Mouse (Mus musculus) WW6 (cell line): Measurements from ENCODE around the gene Tmem239.

Experiments
- DNase-seq: peaks from one replicate; pipeline ENCODE4 v3.0.0-alpha.2; 2013; ENCODE audit warnings: low read depth, low spot score

The Tmem239 gene

DNA sequence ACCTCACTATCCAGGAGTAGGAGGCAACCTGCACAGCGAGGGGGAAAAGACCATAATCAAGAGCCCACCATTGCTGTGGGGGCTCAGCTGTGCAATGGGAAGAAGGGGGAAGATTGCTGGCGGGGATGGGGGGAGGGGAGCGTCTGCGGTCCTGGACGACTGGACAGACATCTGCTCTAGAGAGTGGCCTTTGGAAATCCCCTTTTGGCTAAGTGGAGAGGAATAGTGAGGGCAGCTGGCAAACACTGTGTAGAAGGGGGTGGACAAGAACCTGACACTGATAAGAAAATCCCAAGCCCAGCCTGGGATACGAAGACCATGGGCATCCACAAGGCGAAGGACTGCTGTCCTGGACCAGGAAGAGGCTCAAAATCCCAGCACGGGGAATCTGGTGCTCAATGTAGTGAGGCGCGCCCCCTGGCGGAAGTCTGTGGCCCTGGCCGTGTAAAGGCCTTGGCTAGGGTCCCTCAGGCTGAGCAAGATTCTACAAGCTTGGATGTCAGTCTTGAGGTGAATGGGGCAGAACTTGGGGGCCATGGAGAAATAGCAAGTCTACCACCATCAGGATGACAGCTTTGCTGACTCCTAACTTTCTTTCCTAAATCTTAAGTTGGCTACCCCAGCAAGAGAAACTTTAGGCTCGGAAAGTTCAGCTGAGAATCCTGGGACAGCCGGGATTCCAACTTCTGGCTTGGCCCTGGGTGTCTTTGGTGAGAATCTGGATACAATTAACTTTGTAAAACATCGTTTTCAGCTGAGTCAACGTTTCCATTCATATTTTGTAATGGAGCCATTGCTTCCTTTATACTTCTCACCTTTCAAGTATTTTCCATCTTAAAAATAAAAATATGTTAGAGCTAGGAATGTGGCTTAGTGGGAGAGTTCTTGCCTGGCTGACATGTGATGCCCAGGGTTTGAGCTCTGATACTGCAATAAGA lies 5.5 kb downstream of the Tmem239 start:
- DNase-seq, result no peak

DNA sequence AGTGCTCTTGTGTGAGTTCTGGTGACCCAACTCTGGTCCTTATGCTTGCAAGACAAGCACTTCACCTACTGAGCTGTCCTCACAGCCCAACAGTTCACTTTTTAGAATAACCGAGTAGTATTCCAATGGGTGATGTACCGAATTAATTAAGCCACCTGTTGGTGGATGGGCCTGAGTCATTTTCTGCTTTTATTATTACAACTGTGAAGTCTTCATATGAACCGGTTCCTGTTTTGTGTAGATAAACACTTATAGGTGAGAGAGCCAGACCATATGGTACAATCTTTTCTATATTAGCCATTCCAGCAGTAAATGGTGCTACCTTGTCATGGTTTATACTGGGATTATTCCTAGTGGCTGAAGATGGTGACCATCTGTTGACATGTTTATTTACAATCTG lies 6.5 kb downstream of the Tmem239 start:
- no peak for DNase-seq

DNA sequence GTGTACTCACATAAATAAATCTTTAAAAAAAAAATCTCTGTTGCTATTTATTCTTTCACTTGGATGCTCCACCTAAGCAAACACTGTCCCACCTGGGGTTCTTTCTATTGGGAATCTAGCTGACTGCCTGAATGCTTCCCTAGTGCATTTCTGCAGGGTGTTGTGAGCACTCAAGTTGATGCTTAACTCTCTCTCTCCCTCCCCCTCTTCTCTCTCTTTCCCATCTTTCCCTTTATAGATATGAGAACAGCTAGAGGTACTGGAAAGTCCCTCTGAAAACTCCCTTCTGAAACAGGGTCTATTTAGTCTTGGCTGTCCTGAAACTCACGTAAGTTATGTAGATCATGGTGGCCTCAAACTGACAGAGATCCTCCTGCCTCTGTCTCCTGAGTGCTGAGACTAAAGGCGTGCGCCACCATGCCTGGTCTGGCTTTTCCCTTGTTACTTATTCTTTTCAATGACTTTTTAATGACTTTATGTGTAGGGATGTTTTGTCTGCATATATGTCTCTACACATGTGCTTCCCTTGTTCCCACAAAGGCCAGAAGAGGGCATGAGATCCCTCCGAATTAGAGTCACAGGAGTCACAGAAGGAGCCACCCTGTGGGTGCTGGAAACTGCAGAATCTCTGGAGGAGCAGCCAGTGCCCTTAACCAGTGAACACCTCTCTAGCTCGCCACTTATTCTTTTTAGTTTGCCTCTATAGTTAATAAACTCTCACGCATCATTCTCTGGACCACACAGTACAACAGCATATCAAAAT lies 8.0 kb downstream of the Tmem239 start:
- DNase-seq, result no peak

DNA sequence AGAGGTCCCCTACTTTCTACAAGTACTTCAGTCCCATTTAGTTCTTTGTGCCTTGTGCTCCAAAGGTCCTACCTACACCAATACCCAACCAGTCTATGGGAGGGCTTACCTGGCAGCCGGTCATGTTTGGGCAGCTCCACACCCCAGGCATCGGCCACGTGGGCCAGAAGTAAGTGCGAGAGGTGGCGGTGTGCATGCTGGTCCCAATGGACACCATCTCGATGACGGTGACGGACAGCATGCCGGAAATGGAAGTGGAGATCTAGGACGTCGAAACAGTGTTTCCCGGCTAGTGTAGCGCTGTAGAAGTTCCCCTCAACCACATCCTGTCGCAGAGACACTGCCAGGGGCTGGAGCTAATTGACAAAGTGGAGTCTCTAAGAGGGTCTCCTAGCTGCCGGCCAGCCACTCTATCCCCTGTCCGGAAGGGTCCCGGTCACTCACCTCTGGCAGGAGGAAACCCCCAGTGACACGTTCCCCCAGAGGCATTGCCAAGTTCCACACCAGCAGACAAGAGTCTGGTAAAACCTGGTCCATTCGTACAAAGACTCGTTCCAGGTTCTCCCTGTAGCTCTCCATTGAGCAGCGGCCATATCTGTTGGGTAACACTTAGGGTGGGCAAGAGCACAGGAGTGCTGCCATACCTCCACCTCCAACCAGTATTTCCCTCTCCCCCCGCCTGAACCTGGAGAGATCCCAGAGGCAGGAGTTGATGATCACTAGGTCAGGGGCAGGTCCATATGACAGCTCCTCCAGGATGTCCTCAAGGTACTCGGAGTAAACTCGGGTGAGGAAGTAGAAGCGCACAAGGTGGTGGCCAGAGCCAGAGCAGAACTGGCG lies 15.7 kb downstream of the Tmem239 start:
- DNase-seq, result no peak

DNA sequence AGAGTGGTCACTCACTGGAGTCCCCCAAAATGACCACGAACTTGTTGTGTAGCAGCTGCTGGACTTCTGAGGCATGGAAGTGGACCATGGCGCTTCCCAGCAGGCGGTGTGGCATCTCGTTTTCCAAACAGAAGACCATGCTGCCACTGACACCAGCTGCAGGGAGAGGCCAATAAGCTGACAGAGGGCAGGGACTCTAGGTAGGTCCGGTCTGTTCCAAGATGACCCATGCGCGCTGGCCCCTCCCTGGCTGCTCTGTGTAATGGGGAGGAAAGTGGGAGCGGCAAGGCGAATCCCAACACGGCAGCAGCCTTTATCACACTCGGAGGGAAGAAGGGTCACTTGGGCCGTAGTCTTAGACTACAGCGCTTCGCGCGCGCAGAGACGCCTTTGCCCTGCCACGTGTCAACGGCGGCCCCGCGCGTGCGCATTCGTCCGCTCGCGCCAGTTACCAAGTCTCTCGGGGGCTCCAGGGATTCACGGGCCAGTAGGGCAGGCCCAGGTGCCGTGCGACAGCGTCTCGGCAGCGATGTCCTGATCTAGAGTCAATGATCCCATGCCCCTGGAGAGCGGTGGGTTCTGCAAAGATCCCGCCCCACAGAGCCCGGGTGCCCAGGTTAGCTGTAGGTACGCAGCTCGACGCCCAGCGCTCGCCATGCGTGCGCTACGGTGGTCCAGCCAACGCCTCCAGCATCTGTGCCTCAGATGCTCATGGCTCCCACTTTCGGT lies 17.3 kb downstream of the Tmem239 start:
- peak; percentile 34 for DNase-seq

DNA sequence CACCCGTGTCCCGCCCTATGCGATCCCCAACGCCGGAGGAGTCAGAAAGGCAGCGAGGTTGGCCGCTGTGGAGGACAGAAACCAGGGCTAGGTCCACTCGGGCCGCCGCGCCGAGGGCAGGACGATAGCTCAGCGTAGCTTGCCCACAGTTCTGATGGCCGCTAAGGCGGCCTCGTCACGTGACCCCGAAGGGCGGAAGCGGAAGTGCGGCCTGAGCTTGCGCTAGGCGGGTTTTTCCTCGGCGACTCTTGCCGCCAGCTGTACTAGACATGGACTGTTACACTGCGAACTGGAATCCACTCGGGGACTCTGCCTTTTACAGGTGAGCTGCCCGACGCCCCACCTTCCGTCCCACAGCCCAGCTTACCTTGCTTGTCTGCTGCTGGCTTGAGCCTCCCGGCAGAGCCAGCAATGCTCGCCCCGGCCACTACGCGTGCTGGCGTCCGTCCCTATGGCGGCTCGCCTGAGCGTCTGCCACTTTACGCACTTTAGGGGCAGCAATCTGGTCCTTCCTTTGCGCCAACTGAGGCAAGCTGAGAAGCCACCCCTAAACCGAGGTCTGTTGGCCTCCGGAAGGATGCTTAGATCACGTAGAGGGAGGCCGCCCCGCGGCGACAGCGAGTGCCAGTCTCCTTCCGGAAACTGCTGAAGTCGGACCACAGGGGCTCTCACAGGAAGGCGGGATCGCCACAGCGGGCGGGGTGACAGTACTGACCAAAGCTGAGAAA lies 18.0 kb downstream of the Tmem239 start, which contains the start of the genes Vps16 and Pced1a:
Gene Vps16, plus strand, starts transcription at position 214 of the 728 bp plus-strand sequence.
Gene Pced1a, minus strand, starts transcription at position 576 of the 728 bp plus-strand sequence.
- DNase-seq, result peak; percentile 63

DNA sequence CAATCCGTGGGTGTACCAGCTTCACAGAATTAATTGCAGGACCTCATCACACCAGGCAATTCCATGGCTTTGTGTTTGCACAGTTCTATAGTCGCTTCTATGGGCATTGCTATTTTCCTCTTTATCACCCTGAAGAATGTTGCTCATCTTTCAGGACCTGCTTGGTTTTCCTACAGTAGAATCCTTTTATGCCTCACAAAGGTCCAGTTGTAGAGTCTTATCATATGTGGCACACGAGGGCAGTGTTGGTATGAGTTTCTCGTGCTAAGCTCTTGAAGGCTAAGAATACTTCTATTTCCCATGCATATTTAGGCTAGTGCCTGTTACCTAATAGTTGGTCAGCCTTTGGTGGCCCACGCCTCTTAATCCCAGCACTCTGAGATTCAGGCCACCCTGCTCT lies 18.8 kb downstream of the Tmem239 start:
- DNase-seq, result no peak

DNA sequence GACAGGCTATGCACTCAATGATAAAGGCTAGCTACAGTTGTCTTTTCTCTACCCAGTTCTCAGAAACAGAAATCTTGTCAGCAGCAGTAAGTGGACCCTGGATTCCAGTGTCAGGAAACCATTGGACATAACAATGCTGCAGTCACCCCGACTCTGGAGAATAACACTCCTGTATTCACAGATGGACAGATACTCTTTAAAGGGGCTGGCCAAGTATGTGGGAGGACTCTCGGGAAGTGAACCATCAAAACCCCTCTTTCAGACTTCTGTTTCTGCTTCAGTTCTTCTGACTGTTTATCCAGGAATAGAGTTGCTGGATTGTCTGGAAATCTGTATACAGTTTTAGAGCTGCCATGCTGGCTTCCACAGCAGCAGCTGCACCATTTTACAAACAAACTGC lies 23.6 kb downstream of the Tmem239 start:
- no peak for DNase-seq

DNA sequence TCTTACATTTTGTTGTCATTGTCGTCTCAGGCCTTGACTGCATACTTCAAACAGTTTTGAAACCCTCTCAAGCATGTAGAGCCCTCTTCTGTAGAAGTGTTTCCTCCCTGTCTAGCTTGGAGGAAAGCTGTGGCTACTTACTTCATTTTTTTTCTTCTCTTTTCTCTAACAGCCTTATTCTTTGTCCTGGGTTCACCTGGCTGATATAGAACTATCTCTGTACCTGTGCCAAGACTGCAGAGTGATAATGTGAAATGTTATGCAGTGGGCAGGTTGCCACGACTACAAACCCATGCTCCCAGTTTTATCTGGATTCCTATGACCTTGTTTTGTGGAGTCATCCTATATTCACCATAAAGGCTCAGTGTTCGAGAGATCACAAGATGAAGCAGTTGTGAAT lies 24.2 kb downstream of the Tmem239 start:
- no peak for DNase-seq

DNA sequence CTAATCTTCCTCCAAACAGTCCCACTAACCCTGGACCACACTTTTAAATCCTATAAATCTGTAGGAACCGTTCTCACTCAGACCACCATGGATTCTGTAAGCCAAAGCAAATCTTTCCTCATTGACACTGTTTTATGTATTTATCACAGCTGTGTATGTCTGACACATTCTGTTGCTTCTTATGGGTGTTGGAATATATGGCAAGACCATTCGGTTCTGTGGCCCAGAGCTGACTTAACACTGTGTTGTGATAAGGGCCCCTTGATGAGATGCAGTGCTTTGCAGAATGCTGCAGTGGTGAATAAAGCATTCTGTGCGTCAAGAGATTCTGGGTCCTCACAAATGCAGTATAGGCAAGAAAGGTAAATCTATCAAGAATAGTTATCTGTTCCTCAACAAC lies 25.9 kb downstream of the Tmem239 start:
- DNase-seq, result no peak

DNA sequence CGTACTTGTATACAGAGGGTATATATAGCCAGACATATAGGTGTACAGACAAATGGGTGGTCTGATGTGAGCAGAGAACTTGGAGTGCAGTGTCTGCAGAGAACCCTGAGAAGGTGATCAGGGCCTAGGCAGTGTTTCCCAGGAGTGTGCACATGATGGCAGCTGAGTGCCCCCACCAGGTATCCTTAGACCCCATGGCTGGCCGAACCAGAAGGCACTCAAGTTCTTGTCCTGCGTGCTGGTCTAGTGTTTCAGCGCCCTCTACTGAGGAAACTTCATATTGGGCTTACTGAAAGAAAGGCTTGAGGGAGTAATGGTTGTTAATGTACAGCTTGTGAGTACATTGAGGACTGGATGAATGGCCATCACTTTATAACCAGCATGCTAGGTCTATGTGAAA lies 26.9 kb downstream of the Tmem239 start:
- DNase-seq, result no peak

DNA sequence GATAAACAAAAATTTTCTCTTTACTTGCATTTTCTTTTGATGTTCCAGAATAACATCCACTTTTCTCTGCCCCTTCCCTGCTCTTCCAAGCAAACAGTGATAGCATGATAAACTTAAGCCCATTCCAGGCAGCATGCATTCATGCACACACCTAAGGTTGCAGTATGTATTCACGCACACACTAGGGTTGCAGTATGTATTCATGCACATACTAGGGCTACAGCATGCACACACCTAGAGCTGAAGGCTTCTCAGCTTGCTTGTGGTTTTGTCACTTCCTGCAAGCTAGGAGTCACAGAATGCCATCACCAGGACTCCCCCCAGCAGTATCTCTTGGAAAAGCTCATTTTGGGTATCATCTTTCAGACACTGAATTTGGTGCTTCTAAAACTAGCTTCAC lies 30.5 kb downstream of the Tmem239 start:
- no peak for DNase-seq

DNA sequence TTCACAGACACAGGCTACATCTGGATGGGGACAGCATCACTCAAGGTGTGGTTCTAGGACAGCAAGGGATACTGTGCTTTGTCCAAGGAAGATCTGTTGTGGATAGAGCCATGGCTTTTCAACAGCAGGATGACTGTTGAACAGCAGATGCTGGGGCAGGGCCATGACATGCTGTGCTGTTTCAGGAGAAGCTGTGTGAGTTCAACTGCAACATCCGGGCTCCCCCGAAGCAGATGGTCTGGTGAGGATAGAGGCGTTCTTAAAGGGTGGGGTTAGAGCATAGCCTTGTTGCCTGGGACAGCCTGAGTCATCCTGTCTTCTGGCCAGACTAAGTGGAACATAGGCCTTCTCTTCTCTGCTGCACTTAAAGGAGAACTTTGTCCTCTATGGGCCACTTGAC lies 32.6 kb downstream of the Tmem239 start:
- no peak for DNase-seq

DNA sequence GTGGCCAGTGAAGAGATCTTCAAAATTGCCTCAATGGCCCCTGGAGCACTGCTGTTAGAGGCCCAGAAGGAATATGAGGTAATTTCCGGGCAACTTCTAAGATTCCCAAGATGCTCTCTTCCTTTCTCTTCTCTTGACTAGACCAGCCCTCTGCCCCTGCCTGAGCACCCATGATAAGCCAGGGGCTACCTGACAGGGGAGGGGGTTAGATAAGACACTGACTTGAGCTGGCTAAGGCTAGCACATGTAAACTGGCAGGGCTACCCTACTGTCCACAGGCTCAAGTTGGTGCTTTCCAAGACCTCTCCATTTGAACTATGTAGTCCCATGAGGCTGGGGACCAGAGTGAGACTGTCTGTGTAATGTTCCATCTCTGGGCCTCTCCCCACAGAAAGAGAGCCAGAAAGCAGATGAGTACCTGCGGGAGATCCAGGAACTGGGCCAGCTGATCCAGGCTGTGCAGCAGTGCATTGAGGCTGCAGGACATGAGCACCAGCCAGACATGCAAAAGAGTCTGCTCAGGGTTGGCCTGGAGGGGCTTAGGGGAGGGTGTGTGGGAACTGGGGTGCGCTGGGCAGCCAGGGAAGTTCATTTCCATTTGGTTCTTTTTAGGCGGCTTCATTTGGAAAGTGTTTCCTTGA lies 33.7 kb downstream of the Tmem239 start:
- no peak for DNase-seq

DNA sequence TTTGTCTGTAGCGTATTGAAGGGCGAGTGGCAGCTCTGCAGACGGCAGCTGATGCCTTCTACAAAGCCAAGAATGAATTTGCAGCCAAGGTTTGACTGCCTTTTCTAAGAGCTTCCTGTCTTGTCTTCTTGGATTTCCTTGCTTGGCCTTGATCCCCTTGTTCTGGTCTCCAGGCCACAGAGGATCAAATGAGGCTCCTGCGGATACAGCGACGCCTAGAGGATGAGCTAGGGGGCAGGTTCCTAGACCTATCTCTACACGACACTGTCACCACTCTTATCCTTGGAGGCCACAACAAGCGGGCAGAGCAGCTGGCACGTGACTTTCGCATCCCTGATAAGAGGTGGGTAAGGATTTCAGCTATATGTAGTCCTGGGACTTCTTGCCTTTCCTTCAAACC lies 35.9 kb downstream of the Tmem239 start:
- DNase-seq, result no peak

DNA sequence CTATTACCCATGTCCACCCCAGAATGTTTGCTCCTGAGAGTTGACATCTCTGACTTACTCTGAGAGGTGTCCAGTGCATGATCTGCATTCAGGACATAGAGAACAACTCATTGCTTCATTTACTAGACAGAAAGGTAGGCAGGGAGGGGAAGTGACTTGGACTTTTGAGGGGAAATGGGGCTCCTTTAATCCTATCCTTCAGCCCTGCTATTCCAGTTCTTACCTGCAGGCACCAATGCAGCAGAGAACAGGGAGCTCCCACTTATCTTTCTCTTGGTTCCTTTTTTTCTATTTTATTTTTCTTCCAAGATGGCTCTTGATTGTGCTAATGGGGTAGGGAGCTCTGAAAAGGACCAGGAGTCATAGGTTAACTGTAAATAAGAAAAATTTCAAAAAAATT lies 42.2 kb downstream of the Tmem239 start:
- DNase-seq, result no peak

DNA sequence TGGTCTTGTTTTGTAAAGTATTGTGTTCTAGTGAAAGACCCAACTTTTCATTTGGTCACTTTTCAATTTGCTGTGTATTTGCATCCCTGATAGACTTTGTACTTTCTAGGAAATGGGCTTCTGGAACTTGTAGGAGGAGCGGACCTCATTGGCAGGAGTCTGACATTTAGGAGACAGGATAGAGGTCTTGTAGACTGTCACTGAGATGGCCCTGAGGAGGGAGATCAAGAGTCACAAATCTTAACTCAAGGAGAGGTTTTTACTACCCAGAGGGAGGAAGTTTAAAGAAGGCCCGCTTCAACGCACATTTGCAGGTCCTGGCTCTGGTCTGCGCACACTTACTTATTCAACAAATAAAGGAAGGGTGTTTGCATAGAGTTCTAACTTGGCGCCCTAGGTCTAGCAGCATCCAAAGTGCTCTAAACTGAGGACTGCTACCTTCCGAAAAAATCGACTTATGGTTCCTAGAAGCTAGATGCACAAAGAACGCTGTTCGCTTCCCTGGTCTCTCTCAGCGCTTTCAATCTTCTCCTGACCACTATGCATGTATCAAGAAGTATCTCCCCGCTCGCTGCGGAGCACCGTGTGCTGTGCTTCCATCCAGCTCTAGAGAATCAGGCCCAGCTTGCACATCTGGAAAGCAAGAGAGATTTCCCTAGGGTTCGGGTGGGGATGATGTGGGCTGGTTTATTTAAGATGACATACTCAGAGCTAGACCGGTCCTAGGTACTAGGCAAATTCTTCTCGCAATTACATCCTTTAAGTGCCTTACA lies 42.9 kb downstream of the Tmem239 start:
- no peak for DNase-seq

DNA sequence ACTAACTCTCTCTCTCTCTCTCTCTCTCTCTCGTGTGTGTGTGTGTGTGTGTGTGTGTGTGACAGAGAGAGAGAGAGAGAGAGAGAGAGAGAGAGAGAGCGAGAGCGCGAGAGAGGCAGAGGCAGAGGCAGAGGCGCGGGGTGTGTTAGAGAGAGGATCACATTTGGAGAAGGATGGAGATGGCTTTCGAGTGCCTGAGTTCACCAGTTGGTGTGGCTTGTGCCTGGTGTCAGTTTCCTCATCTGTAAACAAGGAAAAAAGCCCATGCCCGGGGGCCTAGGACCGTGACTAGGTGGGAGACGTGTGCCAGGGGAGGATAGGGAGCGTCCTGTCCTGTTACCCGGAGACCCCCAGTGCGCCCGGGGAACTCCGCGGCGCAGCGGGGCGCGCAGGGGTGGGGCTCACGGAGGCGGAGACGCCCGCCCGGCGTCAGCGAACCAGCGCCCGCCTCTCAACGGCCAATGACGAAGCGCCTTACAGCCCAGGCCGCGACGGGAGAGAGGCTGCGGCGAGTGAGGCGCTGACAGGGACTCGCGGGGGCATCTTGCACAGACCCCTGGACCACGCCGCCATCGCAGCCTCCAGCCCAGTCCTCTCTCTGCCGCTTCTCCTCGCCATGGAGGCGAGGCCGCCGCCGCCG lies 43.6 kb downstream of the Tmem239 start, which contains the start of gene Ptpra:
Gene Ptpra, plus strand, starts transcription at position 485 of the 640 bp plus-strand sequence.
- DNase-seq, result peak; percentile 52

DNA sequence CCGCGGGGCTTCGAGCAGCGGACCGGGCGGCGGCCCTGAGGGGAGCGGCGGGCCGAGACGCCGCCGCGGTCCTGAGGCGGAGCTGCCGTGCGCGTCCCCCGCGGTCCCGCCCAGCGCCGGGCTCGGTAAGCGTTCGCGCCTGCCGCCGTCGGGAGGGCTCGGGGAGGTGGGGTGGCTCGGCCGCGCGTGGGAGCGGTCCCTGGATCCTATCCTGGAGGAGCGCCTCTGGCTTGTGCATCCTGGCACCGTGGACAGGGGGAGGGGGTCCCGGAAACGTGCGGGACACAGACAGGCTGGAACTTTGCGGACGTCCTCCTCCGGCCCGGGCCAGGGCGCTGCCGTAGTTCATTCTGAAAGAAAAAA lies 44.1 kb downstream of the Tmem239 start:
- DNase-seq, result no peak
